Mouse (Mus musculus) midbrain, embryonic 12.5 days (tissue): ENCODE data around the gene Lrig3. TPM values are rescaled to one million over a fixed set of nuclear protein-coding genes. Genes with fewer than 3 reads are reported as not detected.

ENCODE experiments used
- ATAC-seq: fragments of 200-750 bp; cut with Nextera tagmentation; 2 replicates; pipeline ENCODE4 v1.8.0; 2017; ENCODE audit warnings: low read depth, moderate TSS enrichment, moderate library complexity; ENCODE audit not compliant: low FRiP score
- H3K27ac ChIP-seq: fragments of 300-500 bp; sonication (generic); replicated peaks from 2 replicates; pipeline ENCODE4 v1.5.1; 2016; ENCODE audit warnings: mild to moderate bottlenecking
- H3K27me3 ChIP-seq: fragments of 300-500 bp; sonication (generic); 2 replicates; pipeline ENCODE4 v1.6.1; 2016; ENCODE audit warnings: mild to moderate bottlenecking
- H3K36me3 ChIP-seq: fragments of 300-500 bp; sonication (generic); 2 replicates; pipeline ENCODE4 v1.6.1; 2016
- H3K4me1 ChIP-seq: fragments of 300-500 bp; sonication (generic); 2 replicates; pipeline ENCODE4 v1.6.1; 2016
- H3K4me2 ChIP-seq: fragments of 300-500 bp; sonication (generic); replicated peaks from 2 replicates; pipeline ENCODE4 v1.6.1; 2016; ENCODE audit warnings: mild to moderate bottlenecking, moderate library complexity
- H3K4me3 ChIP-seq: fragments of 300-500 bp; sonication (generic); 2 replicates; pipeline ENCODE4 v1.5.1; 2016; ENCODE audit warnings: mild to moderate bottlenecking
- H3K9ac ChIP-seq: fragments of 300-500 bp; sonication (generic); replicated peaks from 2 replicates; pipeline ENCODE4 v1.6.1; 2016; ENCODE audit warnings: mild to moderate bottlenecking, moderate library complexity
- H3K9me3 ChIP-seq: fragments of 300-500 bp; sonication (generic); 2 replicates; pipeline ENCODE4 v1.6.1; 2016; ENCODE audit warnings: mild to moderate bottlenecking
- WGBS: fragments of 180-500 bp; shearing (Covaris S2); methylation state at CpG from one replicate; pipeline ENCODE4 v1.1.7; 2016; 5-methylcytosine and 5-hydroxymethylcytosine counted together
- polyA plus RNA-seq: library from polyadenylated mRNA; unstranded; fragments of >200 nt; fragmentation: Nextera tagmentation; extraction: Ambion mirVana; gene quantifications from 2 replicates; pipeline ENCODE4 v1.2.1, GENCODE M21; 2016

Gene Lrig3
- 11.7 and 15.4 TPM in 2 replicates for polyA plus RNA-seq

DNA sequence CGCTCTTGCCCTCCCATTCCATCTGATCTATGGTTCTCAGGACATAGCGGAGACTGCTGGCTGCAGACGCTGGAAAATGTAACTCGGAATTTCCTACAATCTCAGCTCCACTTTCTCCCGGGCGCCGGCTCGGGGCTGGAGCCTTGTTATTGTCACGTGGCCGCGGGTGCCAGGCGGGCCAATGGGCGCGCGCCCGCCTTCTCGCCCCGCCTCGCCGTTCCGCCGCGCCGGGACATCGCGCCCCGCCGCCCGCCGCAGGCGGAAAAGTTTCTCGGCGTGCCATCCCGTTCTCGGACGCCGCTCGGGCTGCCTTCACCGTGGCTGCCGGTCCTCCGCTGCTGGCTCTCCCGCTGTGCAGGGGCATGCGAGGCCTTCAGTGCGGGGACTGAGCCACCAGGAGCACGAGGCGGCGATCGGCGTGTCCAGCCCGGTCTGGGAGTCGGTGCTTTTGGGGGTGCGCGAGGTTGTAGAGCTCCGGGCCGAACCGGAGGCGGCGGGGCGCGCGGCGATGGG is at the start of gene Lrig3:
Gene Lrig3 (plus strand): TSS at position 201 of the 513 bp plus-strand sequence.
- H3K4me1 ChIP-seq, result peaks cover 25% of the 10 kb centered on the region
- ATAC-seq, result peak; percentile 84

GRCm38 (mm10) chr10:125916781-125917180 is 49.2 kb upstream of the Lrig3 start:
- no peaks in the 10 kb centered on the region for H3K36me3 ChIP-seq
- H3K4me1 ChIP-seq, result peaks cover 4% of the 10 kb centered on the region
- no peaks in the 10 kb centered on the region; the same call in 1 of the 2 replicates for H3K27me3 ChIP-seq
- H3K4me2 ChIP-seq, result no peak overlapping the region
- H3K27ac ChIP-seq, result no peak overlapping the region
- no peak overlapping the region for H3K9ac ChIP-seq
- no peak overlapping the region for H3K4me3 ChIP-seq
- H3K9me3 ChIP-seq, result no peaks in the 10 kb centered on the region
- ATAC-seq, result no peak
- 49% methylated on average over 6 of the region's 6 CpGs for WGBS

More for the DNA sequence above, at the start of gene Lrig3:
- H3K9ac ChIP-seq, result peak within 1 kb of the TSS; percentile 86
- H3K4me3 ChIP-seq, result peak within 1 kb of the TSS; percentile 84
- H3K27me3 ChIP-seq, result no peaks in the 10 kb centered on the region
- under 1% methylated on average over 56 of the region's 62 CpGs for WGBS
- H3K36me3 ChIP-seq, result no peaks in the 10 kb centered on the region
- H3K4me2 ChIP-seq, result peak within 1 kb of the TSS; percentile 89
- peak within 1 kb of the TSS; percentile 74 for H3K27ac ChIP-seq
- no peaks in the 10 kb centered on the region for H3K9me3 ChIP-seq

GRCm38 (mm10) chr10:125917436-125917871 is 48.5 kb upstream of the Lrig3 start:
- ATAC-seq, result peak; percentile 51; the same call in 1 of the 2 replicates

DNA sequence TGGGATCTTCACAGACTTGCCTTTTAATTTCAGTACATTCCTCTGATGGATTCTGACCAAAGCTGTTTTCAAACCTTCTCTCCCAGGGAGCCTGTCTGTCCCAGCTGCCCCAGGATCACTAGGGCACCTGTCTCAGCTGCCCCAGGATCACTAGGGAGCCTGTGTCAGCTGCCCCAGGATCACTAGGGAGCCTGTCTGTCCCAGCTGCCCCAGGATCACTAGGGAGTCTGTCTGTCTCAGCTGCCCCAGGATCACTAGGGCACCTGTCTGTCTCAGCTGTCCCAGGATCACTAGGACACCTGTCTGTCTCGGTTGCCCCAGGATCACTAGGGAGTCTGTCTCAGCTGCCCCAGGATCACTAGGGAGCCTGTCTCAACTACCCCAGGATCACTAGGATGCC is 47.0 kb upstream of the Lrig3 start:
- Histone ChIP-seq H3K4me2 (no peak overlapping the region), H3K9me3 (no peaks in the 10 kb centered on the region), H3K4me1 (peaks cover 4% of the 10 kb centered on the region), H3K27me3 (no peaks in the 10 kb centered on the region; the same call in 1 of the 2 replicates), H3K4me3 (no peak overlapping the region), H3K27ac (no peak overlapping the region), H3K36me3 (no peaks in the 10 kb centered on the region), H3K9ac (no peak overlapping the region)
- no peak for ATAC-seq
- 62% methylated on average over 1 of the region's 1 CpGs for WGBS

More at GRCm38 (mm10) chr10:125917436-125917871, 48.5 kb upstream of the Lrig3 start:
- Histone ChIP-seq H3K36me3 (no peaks in the 10 kb centered on the region), H3K4me2 (peak overlapping the region; percentile 34), H3K4me3 (no peak overlapping the region), H3K4me1 (peaks cover 4% of the 10 kb centered on the region), H3K9me3 (no peaks in the 10 kb centered on the region), H3K9ac (no peak overlapping the region), H3K27me3 (no peaks in the 10 kb centered on the region; the same call in 1 of the 2 replicates), H3K27ac (no peak overlapping the region)
- WGBS, result 16% methylated on average over 9 of the region's 9 CpGs

- H3K9me3 ChIP-seq, result no peaks in the 10 kb centered on the region
- no peak for ATAC-seq
- H3K27me3 ChIP-seq, result no peaks in the 10 kb centered on the region; the same call in 1 of the 2 replicates
- H3K9ac ChIP-seq, result no peak overlapping the region
- no peaks in the 10 kb centered on the region for H3K36me3 ChIP-seq
- H3K27ac ChIP-seq, result no peak overlapping the region
- no peak overlapping the region for H3K4me2 ChIP-seq
- WGBS, result 39% methylated on average over 6 of the region's 6 CpGs
- H3K4me1 ChIP-seq, result peaks cover 4% of the 10 kb centered on the region
- H3K4me3 ChIP-seq, result no peak overlapping the region
Observed at GRCm38 (mm10) chr10:125921654-125922446, 44.1 kb upstream of the Lrig3 start.

DNA sequence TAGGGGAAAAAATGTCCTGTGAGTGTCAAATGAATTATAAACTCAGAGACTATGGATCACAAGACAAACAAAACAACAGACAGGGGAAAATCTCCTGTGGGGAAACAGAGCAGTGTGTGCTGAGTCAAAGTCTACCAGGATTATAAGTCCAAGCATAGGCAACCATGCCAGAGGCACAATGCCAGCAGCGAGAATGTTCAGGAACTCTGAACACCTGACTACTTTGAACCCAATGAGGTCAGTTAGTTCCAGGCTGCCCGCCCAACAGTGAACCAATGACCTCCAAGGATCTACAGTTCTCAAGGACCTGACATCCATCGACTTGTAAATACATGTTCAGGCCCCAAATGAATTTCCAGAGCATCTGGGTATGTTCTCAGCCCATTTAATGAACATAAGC is 36.0 kb upstream of the Lrig3 start:
- no peaks in the 10 kb centered on the region for H3K27me3 ChIP-seq
- H3K9me3 ChIP-seq, result no peaks in the 10 kb centered on the region
- ATAC-seq, result no peak
- no peak overlapping the region for H3K4me2 ChIP-seq
- no peak overlapping the region for H3K4me3 ChIP-seq
- no peak overlapping the region for H3K9ac ChIP-seq
- WGBS, result 88% methylated on average over 3 of the region's 3 CpGs
- no peaks in the 10 kb centered on the region for H3K36me3 ChIP-seq
- H3K27ac ChIP-seq, result no peak overlapping the region
- no peaks in the 10 kb centered on the region for H3K4me1 ChIP-seq

DNA sequence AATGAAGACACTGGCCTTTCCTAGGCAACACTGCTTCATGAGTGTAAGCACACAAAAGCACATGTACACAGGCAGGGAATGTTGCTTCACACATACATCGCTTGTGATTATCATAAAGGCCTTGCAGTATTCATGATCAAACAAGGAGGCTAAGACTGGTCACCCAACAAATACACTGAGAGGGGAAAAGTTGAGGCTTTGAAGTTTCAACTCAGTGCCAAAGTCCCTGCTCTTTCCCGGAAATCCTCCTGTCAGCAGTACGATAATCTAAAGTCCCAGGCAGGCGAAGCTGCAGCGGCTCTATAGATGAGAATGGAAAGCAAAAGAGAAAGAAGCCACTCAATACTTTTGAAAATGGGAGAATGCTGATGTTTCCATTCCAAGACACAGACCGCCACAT is 32.6 kb upstream of the Lrig3 start:
- no peak overlapping the region for H3K4me2 ChIP-seq
- H3K9me3 ChIP-seq, result no peaks in the 10 kb centered on the region
- no peaks in the 10 kb centered on the region for H3K4me1 ChIP-seq
- H3K36me3 ChIP-seq, result no peaks in the 10 kb centered on the region
- no peak overlapping the region for H3K27ac ChIP-seq
- WGBS, result 75% methylated on average over 6 of the region's 6 CpGs
- no peak for ATAC-seq
- H3K4me3 ChIP-seq, result no peak overlapping the region
- no peaks in the 10 kb centered on the region for H3K27me3 ChIP-seq
- H3K9ac ChIP-seq, result no peak overlapping the region

- no peaks in the 10 kb centered on the region for H3K27me3 ChIP-seq
- 80% methylated on average over 3 of the region's 3 CpGs for WGBS
- no peak for ATAC-seq
- no peaks in the 10 kb centered on the region for H3K4me1 ChIP-seq
- H3K27ac ChIP-seq, result no peak overlapping the region
- H3K36me3 ChIP-seq, result no peaks in the 10 kb centered on the region
- H3K4me3 ChIP-seq, result no peak overlapping the region
- H3K4me2 ChIP-seq, result no peak overlapping the region
- H3K9ac ChIP-seq, result no peak overlapping the region
- H3K9me3 ChIP-seq, result no peaks in the 10 kb centered on the region
Observed at GRCm38 (mm10) chr10:125934095-125934494, 31.9 kb upstream of the Lrig3 start.

GRCm38 (mm10) chr10:125937517-125938497 is 28.2 kb upstream of the Lrig3 start:
- no peaks in the 10 kb centered on the region for H3K36me3 ChIP-seq
- no peaks in the 10 kb centered on the region for H3K27me3 ChIP-seq
- 88% methylated on average over 11 of the region's 11 CpGs for WGBS
- H3K4me1 ChIP-seq, result 0 out of 2 replicates have a peak, but pooled peaks cover 4% of the 10 kb centered on the region
- no peak overlapping the region for H3K4me2 ChIP-seq
- H3K9me3 ChIP-seq, result no peaks in the 10 kb centered on the region
- no peak overlapping the region for H3K27ac ChIP-seq
- ATAC-seq, result no peak
- H3K9ac ChIP-seq, result no peak overlapping the region
- no peak overlapping the region for H3K4me3 ChIP-seq

DNA sequence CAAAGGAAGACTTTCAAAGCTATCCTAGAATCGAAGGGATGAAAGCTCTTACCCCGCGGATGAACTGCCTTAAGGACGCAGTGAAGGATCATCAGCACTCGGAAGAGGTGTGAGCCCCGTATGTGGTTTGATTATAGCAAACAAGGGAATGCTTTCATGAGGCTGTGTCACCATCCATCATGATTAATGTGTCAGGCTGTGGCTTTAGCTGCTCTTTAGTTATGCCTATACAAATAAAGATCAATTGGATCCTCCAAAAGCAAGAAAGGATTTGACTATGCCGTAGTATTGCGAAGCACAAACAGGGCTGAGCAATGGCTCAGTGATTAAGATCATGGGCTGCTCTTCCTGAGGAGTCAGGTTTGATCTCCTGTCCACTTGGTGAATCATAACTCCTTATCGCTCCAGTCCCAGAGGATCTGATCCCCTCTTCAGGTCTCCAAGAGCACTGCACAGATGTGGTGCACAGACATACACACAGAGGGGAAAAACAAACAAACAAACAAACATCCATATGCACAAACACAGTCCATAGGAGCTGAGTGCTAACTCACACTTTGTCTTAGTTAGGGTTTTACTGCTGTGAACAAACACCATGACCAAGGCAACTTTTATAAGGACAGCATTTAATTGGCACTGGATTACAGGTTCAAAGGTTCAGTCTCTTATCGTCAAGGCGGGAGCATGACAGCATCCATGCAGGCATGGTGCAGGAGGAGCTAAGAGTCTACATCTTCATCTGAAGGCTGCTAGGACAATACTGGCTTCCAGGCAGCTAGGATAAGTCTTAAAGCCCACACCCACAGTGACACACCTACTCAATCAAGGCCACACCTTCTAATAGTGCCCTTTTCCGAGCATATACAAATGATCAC is 27.2 kb upstream of the Lrig3 start:
- no peaks in the 10 kb centered on the region for H3K9me3 ChIP-seq
- no peak for ATAC-seq
- 88% methylated on average over 12 of the region's 12 CpGs for WGBS
- H3K9ac ChIP-seq, result no peak overlapping the region
- H3K4me3 ChIP-seq, result no peak overlapping the region
- no peak overlapping the region for H3K27ac ChIP-seq
- peaks cover 2% of the 10 kb centered on the region; the same call in 1 of the 2 replicates for H3K27me3 ChIP-seq
- H3K36me3 ChIP-seq, result no peaks in the 10 kb centered on the region
- H3K4me1 ChIP-seq, result peaks cover 12% of the 10 kb centered on the region; the same call in 1 of the 2 replicates
- H3K4me2 ChIP-seq, result no peak overlapping the region
